Mouse (Mus musculus) adipocyte (in vitro differentiated cells): Measurements from ENCODE around the gene Zfp131.
A peak's percentile ranks its signal among the peaks of the same experiment; 100 is the strongest.

Experiments
- DNase-seq: peaks from one replicate; pipeline ENCODE4 v3.0.0-alpha.2; 2016; ENCODE audit warnings: low spot score

The Zfp131 gene

GRCm38 (mm10) chr13:119755141-119755547 is 35.5 kb downstream of the Zfp131 start:
- DNase-seq: peak; percentile 6

- DNase-seq: peak; percentile 11
Observed at GRCm38 (mm10) chr13:119754635-119755020, 36.1 kb downstream of the Zfp131 start.

GRCm38 (mm10) chr13:119753859-119754634 is 36.6 kb downstream of the Zfp131 start:
- peak; percentile 13 for DNase-seq

- DNase-seq: no peak
Observed at GRCm38 (mm10) chr13:119746930-119747329, 43.8 kb downstream of the Zfp131 start.

GRCm38 (mm10) chr13:119743470-119743869 is 47.2 kb downstream of the Zfp131 start:
- no peak for DNase-seq

GRCm38 (mm10) chr13:119742711-119743415 is 47.8 kb downstream of the Zfp131 start:
- no peak for DNase-seq

GRCm38 (mm10) chr13:119741390-119742237 is 49.1 kb downstream of the Zfp131 start:
- DNase-seq: no peak

GRCm38 (mm10) chr13:119731448-119731847 is 59.2 kb downstream of the Zfp131 start:
- no peak for DNase-seq

- no peak for DNase-seq
Observed at GRCm38 (mm10) chr13:119729406-119729805, 61.3 kb downstream of the Zfp131 start.

GRCm38 (mm10) chr13:119727608-119728387 is 62.9 kb downstream of the Zfp131 start:
- DNase-seq: no peak

GRCm38 (mm10) chr13:119724541-119724940 is 66.1 kb downstream of the Zfp131 start:
- peak; percentile 32 for DNase-seq

GRCm38 (mm10) chr13:119723368-119723767 is 67.3 kb downstream of the Zfp131 start:
- DNase-seq: no peak

- no peak for DNase-seq
Observed at GRCm38 (mm10) chr13:119722447-119722846, 68.2 kb downstream of the Zfp131 start.

- DNase-seq: peak; percentile 44
Observed at GRCm38 (mm10) chr13:119716105-119716504, 74.6 kb downstream of the Zfp131 start.
